Mouse (Mus musculus) ES-E14 (cell line): Measurements from ENCODE around the gene Timmdc1.

Experiments used
- CHD2 ChIP-seq: IDR thresholded peaks from 2 replicates; pipeline ENCODE4 v1.6.1; 2014; ENCODE audit warnings: mild to moderate bottlenecking, low read depth, low read length, inconsistent platforms
- MAFK ChIP-seq: IDR thresholded peaks from 2 replicates; pipeline ENCODE4 v1.6.1; 2014; ENCODE audit warnings: mild to moderate bottlenecking, low read depth, low read length, inconsistent platforms; ENCODE audit not compliant: insufficient read depth
- ZNF384 ChIP-seq: IDR thresholded peaks from 2 replicates; pipeline ENCODE4 v1.6.1; 2012; ENCODE audit warnings: low read depth, low read length, inconsistent platforms

DNA sequence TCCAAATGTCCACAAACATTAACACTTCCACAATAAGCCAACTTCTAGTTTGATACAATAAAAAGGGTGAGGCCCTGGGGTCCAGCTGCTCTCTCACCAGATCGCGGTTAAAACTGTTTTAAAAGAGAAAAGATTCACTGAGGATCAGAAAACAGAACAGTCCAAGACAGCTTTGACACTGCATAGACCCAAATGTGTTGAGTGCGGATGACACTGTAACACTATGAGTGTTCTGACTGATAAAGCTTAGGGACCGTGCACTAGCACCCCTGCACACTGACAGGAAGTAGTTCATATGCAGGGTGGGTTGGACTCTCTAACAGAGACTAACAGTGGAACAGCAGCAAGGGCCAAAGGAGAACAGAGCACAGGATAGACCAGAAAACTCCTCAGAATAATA is 68.5 kb downstream of the Timmdc1 start:
- no peak for TF ChIP-seq MAFK
- no peak for TF ChIP-seq ZNF384
- TF ChIP-seq CHD2: no peak
